In the genomic region with DNA sequence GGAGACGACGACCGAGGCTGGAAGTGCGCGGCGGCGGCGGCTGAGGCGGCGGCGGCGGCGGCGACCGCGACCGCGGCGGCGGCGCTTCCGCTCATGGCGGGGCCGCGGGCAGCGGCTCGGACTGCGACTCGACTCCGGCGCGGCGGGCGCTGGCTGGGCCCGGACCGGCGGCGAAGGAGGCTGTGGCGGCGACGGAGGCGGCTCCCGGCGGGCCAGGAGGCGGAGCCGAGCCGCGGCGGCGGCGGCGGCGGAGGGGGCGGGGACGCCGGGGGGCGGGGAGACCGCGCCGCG, we compare ENCODE assay signal across 7 mouse cellular contexts. TPM values are rescaled to one million over a fixed set of nuclear protein-coding genes. Genes with fewer than 3 reads are reported as not detected.
DNase-seq lines count a peak whose midpoint lies in the region; ATAC-seq and TF ChIP-seq lines count a peak whose summit lies in the region.

Gene Rnf38, minus strand, starts transcription at position 77 of the 291 bp plus-strand sequence.

- no peak for ATAC-seq in forebrain, embryonic 11.5 days (replicated peaks; ENCODE audit: low FRiP score)
- ATAC-seq in hematopoietic stem cell, adult 5-6 weeks (replicated peaks in 1 of 2; ENCODE audit: insufficient read depth in 1 of 2, low FRiP score in 2 of 2, low TSS enrichment in 1 of 2, low read depth in 1 of 2, poor library complexity in 2 of 2, severe bottlenecking in 2 of 2): no peak
- no peak for ATAC-seq in liver, embryonic 11.5 days (replicated peaks; ENCODE audit: low FRiP score)
- no peak for ATAC-seq in stomach, embryonic 16.5 days (ENCODE audit: insufficient read depth, low FRiP score)

- H3K27ac ChIP-seq in forebrain, embryonic 11.5 days (ENCODE audit: low read depth, low read length): peak within 1 kb of the TSS; percentile 74
- peak within 1 kb of the TSS; percentile 92 for H3K27ac ChIP-seq in liver, embryonic 11.5 days (ENCODE audit: low read depth, low read length)
- H3K27ac ChIP-seq in stomach, embryonic 16.5 days (ENCODE audit: low read length): peak within 1 kb of the TSS; percentile 85

- H3ac ChIP-seq in C2C12 (ENCODE audit: control insufficient read depth, insufficient read length, low read depth): peak within 1 kb of the TSS; percentile 95

- no peaks in the 10 kb centered on the region for H3K79me3 ChIP-seq in C2C12 (ENCODE audit: low read depth)

- H3K27me3 ChIP-seq in C2C12 (ENCODE audit: control insufficient read depth, insufficient read depth, insufficient read length): no peaks in the 10 kb centered on the region
- no peaks in the 10 kb centered on the region for H3K27me3 ChIP-seq in E14TG2a.4 (ENCODE audit: insufficient read depth, low read length)
- no peaks in the 10 kb centered on the region for H3K27me3 ChIP-seq in forebrain, embryonic 11.5 days (ENCODE audit: control insufficient read depth, insufficient read depth, low read length)
- H3K27me3 ChIP-seq in liver, embryonic 11.5 days (replicated peaks; ENCODE audit: control insufficient read depth, insufficient read depth, low read length): no peaks in the 10 kb centered on the region
- H3K27me3 ChIP-seq in stomach, embryonic 16.5 days (ENCODE audit: control insufficient read depth, insufficient read depth, low read length): no peaks in the 10 kb centered on the region

- H3K36me3 ChIP-seq in C2C12 (ENCODE audit: control insufficient read depth, insufficient read depth): no peaks in the 10 kb centered on the region
- peaks cover 3% of the 10 kb centered on the region; the same call in 1 of the 2 replicates for H3K36me3 ChIP-seq in E14TG2a.4 (ENCODE audit: insufficient read depth, low read length)
- no peaks in the 10 kb centered on the region for H3K36me3 ChIP-seq in forebrain, embryonic 11.5 days (ENCODE audit: control insufficient read depth, insufficient read depth, low read length)
- no peaks in the 10 kb centered on the region for H3K36me3 ChIP-seq in liver, embryonic 11.5 days (ENCODE audit: control insufficient read depth, insufficient read depth, low read length)
- no peaks in the 10 kb centered on the region for H3K36me3 ChIP-seq in stomach, embryonic 16.5 days (ENCODE audit: control insufficient read depth, insufficient read depth, low read length)

- H3K9me3 ChIP-seq in E14TG2a.4 (ENCODE audit: low read length): no peaks in the 10 kb centered on the region
- no peaks in the 10 kb centered on the region for H3K9me3 ChIP-seq in forebrain, embryonic 11.5 days (ENCODE audit: control insufficient read depth, low read length)
- H3K9me3 ChIP-seq in liver, embryonic 11.5 days (ENCODE audit: control insufficient read depth, low read length): no peaks in the 10 kb centered on the region
- no peaks in the 10 kb centered on the region for H3K9me3 ChIP-seq in stomach, embryonic 16.5 days (replicated peaks; ENCODE audit: control insufficient read depth, low read length)

- H3K4me3 ChIP-seq in C2C12 (ENCODE audit: insufficient read depth, poor library complexity, severe bottlenecking) (peak within 1 kb of the TSS; percentile 48), E14TG2a.4 (replicated peaks; ENCODE audit: low read length) (peak within 1 kb of the TSS; percentile 94)
- peak within 1 kb of the TSS; percentile 93 for H3K4me3 ChIP-seq in forebrain, embryonic 11.5 days (ENCODE audit: low read depth, low read length)
- H3K4me3 ChIP-seq in liver, embryonic 11.5 days (ENCODE audit: low read depth, low read length): peak within 1 kb of the TSS; percentile 86
- H3K4me3 ChIP-seq in stomach, embryonic 16.5 days (replicated peaks; ENCODE audit: low read length): peak within 1 kb of the TSS; percentile 77

- H3K9ac ChIP-seq in forebrain, embryonic 11.5 days (ENCODE audit: low read length): peak within 1 kb of the TSS; percentile 77
- H3K9ac ChIP-seq in liver, embryonic 11.5 days (ENCODE audit: low read depth, low read length): peak within 1 kb of the TSS; percentile 72
- peak within 1 kb of the TSS; percentile 96 for H3K9ac ChIP-seq in stomach, embryonic 16.5 days (ENCODE audit: low read length)

- peaks cover 5% of the 10 kb centered on the region for H3K79me2 ChIP-seq in C2C12 (ENCODE audit: control insufficient read depth, insufficient read depth)

- TF ChIP-seq CTCF in C2C12 (IDR thresholded peaks at IDR 0.05; ENCODE audit: control insufficient read depth, insufficient read depth, insufficient read length): no peak
- no peak for TF ChIP-seq CTCF in E14TG2a.4 (conservative IDR thresholded peaks at IDR 0.05; ENCODE audit: low read length)

- DNase-seq in forebrain, embryonic 11.5 days (ENCODE audit: low spot score): no peak
- no peak for DNase-seq in liver, embryonic 11.5 days (ENCODE audit: low spot score)
- no peak for DNase-seq in thymus, postnatal 36 days

- under 1% methylated on average over 27 of the region's 61 CpGs for whole genome bisulfite sequencing in forebrain, embryonic 11.5 days
- under 1% methylated on average over 33 of the region's 61 CpGs for WGBS in liver, embryonic 11.5 days
- under 1% methylated on average over 53 of the region's 61 CpGs for WGBS in stomach, embryonic 16.5 days

- H3K4me1 ChIP-seq in E14TG2a.4 (replicated peaks; ENCODE audit: low read depth, low read length): peaks cover 57% of the 10 kb centered on the region
- peaks cover 9% of the 10 kb centered on the region; the same call in 1 of the 2 replicates for H3K4me1 ChIP-seq in forebrain, embryonic 11.5 days (replicated peaks; ENCODE audit: control insufficient read depth, insufficient read depth, low read length)
- peaks cover 18% of the 10 kb centered on the region; the same call in 1 of the 2 replicates for H3K4me1 ChIP-seq in liver, embryonic 11.5 days (replicated peaks; ENCODE audit: control insufficient read depth, insufficient read depth, low read length)
- peaks cover 25% of the 10 kb centered on the region for H3K4me1 ChIP-seq in stomach, embryonic 16.5 days (ENCODE audit: control insufficient read depth, insufficient read depth, low read length)

- peak within 1 kb of the TSS; percentile 85 for H3K4me2 ChIP-seq in forebrain, embryonic 11.5 days (ENCODE audit: low read depth, low read length, severe bottlenecking)
- H3K4me2 ChIP-seq in liver, embryonic 11.5 days: peak within 1 kb of the TSS; percentile 97
- H3K4me2 ChIP-seq in stomach, embryonic 16.5 days (ENCODE audit: low read depth, low read length): peak within 1 kb of the TSS; percentile 94

TF ChIP-seq in C2C12, 6 proteins besides CTCF, POLR2A, EP300 and RAD21:
- TF ChIP-seq USF1 (IDR thresholded peaks at IDR 0.05; ENCODE audit: low read depth) (no peak), MYOG (IDR thresholded peaks at IDR 0.05; ENCODE audit: control insufficient read depth, extremely low read depth, insufficient read length) (no peak), CEBPB (IDR thresholded peaks at IDR 0.05; ENCODE audit: low read depth) (no peak), MAX (IDR thresholded peaks at IDR 0.05) (no peak), MYOD1 (IDR thresholded peaks at IDR 0.05; ENCODE audit: control insufficient read depth, insufficient read length, low read depth) (no peak), FOSL1 (IDR thresholded peaks at IDR 0.05; ENCODE audit: insufficient read depth, low read length, poor library complexity, severe bottlenecking) (no peak)
TF ChIP-seq in C2C12: peak in this region for 0.

RNA-seq across cellular contexts. Expression of gene Rnf38, which starts in this region (rescaled TPM):
- polyA plus RNA-seq in C2C12 (2012; fragmentation: generic; extraction: Trizol): 9.8 TPM
- 58.4 and 60.3 TPM in 2 replicates for polyA plus RNA-seq in forebrain, embryonic 11.5 days (2014; fragmentation: Nextera tagmentation; extraction: Ambion mirVana)
- total RNA-seq in hematopoietic stem cell, adult 5-6 weeks (2017): 57.1 and 59.5 TPM in 2 replicates
- polyA plus RNA-seq in liver, embryonic 11.5 days (2014; fragmentation: Nextera tagmentation; extraction: Ambion mirVana): 20.2 and 24.0 TPM in 2 replicates
- polyA plus RNA-seq in stomach, embryonic 16.5 days (2015; fragmentation: Nextera tagmentation; extraction: Ambion mirVana): 16.2 and 17.5 TPM in 2 replicates
